Mouse (Mus musculus): ENCODE data around the gene Dtnb.
A peak's percentile ranks its signal among the peaks of the same experiment; 100 is the strongest.

Dtnb gene

GRCm38 (mm10) chr12:3807548-3808395 is 235.6 kb downstream of the Dtnb start:
- peak; percentile 66 for DNase-seq (ENCODE audit: low spot score)

GRCm38 (mm10) chr12:3808396-3808981 is 236.3 kb downstream of the Dtnb start:
- peak; percentile 51 for DNase-seq (ENCODE audit: low spot score)

GRCm38 (mm10) chr12:3809520-3810180 is 237.5 kb downstream of the Dtnb start:
- DNase-seq (ENCODE audit: low spot score): no peak

GRCm38 (mm10) chr12:3810455-3810854 is 238.3 kb downstream of the Dtnb start:
- DNase-seq (ENCODE audit: low spot score): no peak

GRCm38 (mm10) chr12:3811596-3811995 is 239.4 kb downstream of the Dtnb start:
- no peak for DNase-seq (ENCODE audit: low spot score)

GRCm38 (mm10) chr12:3812251-3812650 is 240.1 kb downstream of the Dtnb start:
- no peak for DNase-seq (ENCODE audit: low spot score)

GRCm38 (mm10) chr12:3813138-3813537 is 241.0 kb downstream of the Dtnb start:
- no peak for DNase-seq (ENCODE audit: low spot score)

- no peak for DNase-seq (ENCODE audit: low spot score)
Measured at GRCm38 (mm10) chr12:3815386-3815785, 243.2 kb downstream of the Dtnb start.

GRCm38 (mm10) chr12:3817033-3817432 is 244.9 kb downstream of the Dtnb start:
- DNase-seq (ENCODE audit: low spot score): no peak

GRCm38 (mm10) chr12:3817566-3817965 is 245.4 kb downstream of the Dtnb start:
- DNase-seq (ENCODE audit: low spot score): no peak

GRCm38 (mm10) chr12:3819899-3820298 is 247.7 kb downstream of the Dtnb start:
- no peak for DNase-seq (ENCODE audit: low spot score)

GRCm38 (mm10) chr12:3823408-3823807 is 251.2 kb downstream of the Dtnb start:
- no peak for DNase-seq (ENCODE audit: low spot score)

GRCm38 (mm10) chr12:3824906-3825713 is 252.9 kb downstream of the Dtnb start:
- no peak for DNase-seq (ENCODE audit: low spot score)

- DNase-seq (ENCODE audit: low spot score): no peak
Measured at GRCm38 (mm10) chr12:3825714-3826080, 253.5 kb downstream of the Dtnb start.

- no peak for DNase-seq (ENCODE audit: low spot score)
Measured at GRCm38 (mm10) chr12:3827771-3828170, 255.6 kb downstream of the Dtnb start.

Data from retina, embryonic 14.5 days (tissue).